Mouse (Mus musculus) kidney, adult 2 months (tissue): ENCODE measurements around the gene Txndc8.

Source experiments
- CTCF ChIP-seq: fragments of 200-500 bp; conservative IDR thresholded peaks from 2 replicates; pipeline ENCODE4 v1.5.1; 2011; ENCODE audit warnings: low read depth, mild to moderate bottlenecking, control low read depth, low read length, moderate library complexity, mixed read lengths; ENCODE audit not compliant: insufficient read depth, insufficient read length
- POLR2A ChIP-seq: fragments of 200-500 bp; IDR thresholded peaks from one replicate; pipeline ENCODE4 v1.6.1; 2011; ENCODE audit warnings: low read depth, low read length, control low read depth

GRCm38 (mm10) chr4:57954580-57954979 is 54.3 kb downstream of the Txndc8 start:
- TF ChIP-seq POLR2A (no peak), CTCF (no peak)
